Mouse (Mus musculus) limb, embryonic 12.5 days (tissue): ENCODE measurements at regions not wholly inside any gene's neighbourhood (a gene's known extent, or its start where the extent isn't known, plus 50 kb on each side); places are given as distances from the start of the nearest gene placed in this dataset.

Experiments used
- ATAC-seq: fragments of 200-750 bp; cut with Nextera tagmentation; 2 replicates; pipeline ENCODE4 v1.8.0; 2017; ENCODE audit warnings: low read depth, moderate TSS enrichment; ENCODE audit not compliant: insufficient number of reproducible peaks, insufficient read depth, low FRiP score, low TSS enrichment
- H3K27ac ChIP-seq: fragments of 300-500 bp; sonication (generic); 2 replicates; pipeline ENCODE4 v1.5.1; 2016; ENCODE audit warnings: mild to moderate bottlenecking, moderate library complexity
- H3K27me3 ChIP-seq: fragments of 300-500 bp; sonication (generic); 2 replicates; pipeline ENCODE4 v1.6.1; 2016; ENCODE audit warnings: mild to moderate bottlenecking, moderate library complexity
- H3K36me3 ChIP-seq: fragments of 300-500 bp; sonication (generic); 2 replicates; pipeline ENCODE4 v1.6.1; 2016; ENCODE audit warnings: mild to moderate bottlenecking, moderate library complexity
- H3K4me1 ChIP-seq: fragments of 300-500 bp; sonication (generic); replicated peaks from 2 replicates; pipeline ENCODE4 v1.6.1; 2016
- H3K4me2 ChIP-seq: fragments of 300-500 bp; sonication (generic); 2 replicates; pipeline ENCODE4 v1.6.1; 2016; ENCODE audit warnings: mild to moderate bottlenecking, moderate library complexity
- H3K4me3 ChIP-seq: fragments of 300-500 bp; sonication (generic); replicated peaks from 2 replicates; pipeline ENCODE4 v1.5.1; 2016; ENCODE audit warnings: mild to moderate bottlenecking
- H3K9ac ChIP-seq: fragments of 300-500 bp; sonication (generic); replicated peaks from 2 replicates; pipeline ENCODE4 v1.6.1; 2016; ENCODE audit warnings: mild to moderate bottlenecking, moderate library complexity
- H3K9me3 ChIP-seq: fragments of 300-500 bp; sonication (generic); 2 replicates; pipeline ENCODE4 v1.6.1; 2016; ENCODE audit warnings: mild to moderate bottlenecking, moderate library complexity
- WGBS: fragments of 180-500 bp; shearing (Covaris S2); methylation state at CpG from one replicate; pipeline ENCODE4 v1.1.7; 2016; 5-methylcytosine and 5-hydroxymethylcytosine counted together

DNA sequence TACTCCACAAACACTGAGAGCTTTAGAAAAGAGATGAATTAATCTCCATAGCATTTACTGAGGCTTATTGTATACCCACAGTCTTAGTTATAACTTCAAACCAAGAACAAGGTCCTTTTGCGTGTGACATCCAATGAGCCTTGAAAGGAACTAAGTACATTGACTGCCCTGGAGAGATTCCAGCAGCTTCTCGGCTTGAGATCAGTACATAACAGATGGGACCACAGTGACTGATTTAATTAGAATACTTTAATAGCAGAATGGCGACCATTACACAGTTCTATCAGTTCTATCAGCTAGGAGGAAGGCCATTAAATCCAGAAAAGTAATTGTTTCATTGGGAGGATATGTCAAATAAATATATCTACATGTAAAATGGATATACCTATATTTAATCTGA, 1183.7 kb upstream of the Slc10a2 start:
- 73% methylated on average over 3 of the region's 3 CpGs for WGBS
- H3K27me3 ChIP-seq: no peaks in the 10 kb centered on the region
- no peaks in the 10 kb centered on the region for H3K9me3 ChIP-seq
- no peak for ATAC-seq
- no peak overlapping the region for H3K4me2 ChIP-seq
- no peak overlapping the region for H3K27ac ChIP-seq
- no peaks in the 10 kb centered on the region for H3K4me1 ChIP-seq
- no peak overlapping the region for H3K4me3 ChIP-seq
- no peak overlapping the region for H3K9ac ChIP-seq
- H3K36me3 ChIP-seq: no peaks in the 10 kb centered on the region

GRCm38 (mm10) chr8:6279903-6280302, 1174.8 kb upstream of the Slc10a2 start:
- H3K4me2 ChIP-seq: no peak overlapping the region
- no peak overlapping the region for H3K27ac ChIP-seq
- 83% methylated on average over 1 of the region's 1 CpGs for WGBS
- H3K9me3 ChIP-seq: no peaks in the 10 kb centered on the region
- no peaks in the 10 kb centered on the region for H3K27me3 ChIP-seq
- no peak overlapping the region for H3K4me3 ChIP-seq
- no peaks in the 10 kb centered on the region for H3K4me1 ChIP-seq
- ATAC-seq: no peak
- no peaks in the 10 kb centered on the region for H3K36me3 ChIP-seq
- H3K9ac ChIP-seq: no peak overlapping the region
